Mouse (Mus musculus) embryonic facial prominence, embryonic 12.5 days (tissue): ENCODE measurements at regions not wholly inside any gene's neighbourhood (a gene's known extent, or its start where the extent isn't known, plus 50 kb on each side); places are given as distances from the start of the nearest gene placed in this dataset.

Experiments used
- ATAC-seq: fragments of 200-750 bp; cut with Nextera tagmentation; 2 replicates; pipeline ENCODE4 v1.8.0; 2017; ENCODE audit not compliant: insufficient number of reproducible peaks, insufficient read depth, low FRiP score, low TSS enrichment
- H3K27ac ChIP-seq: fragments of 300-500 bp; sonication (generic); 2 replicates; pipeline ENCODE4 v1.5.1; 2016; ENCODE audit warnings: mild to moderate bottlenecking
- H3K27me3 ChIP-seq: fragments of 300-500 bp; sonication (generic); 2 replicates; pipeline ENCODE4 v1.6.1; 2016; ENCODE audit warnings: mild to moderate bottlenecking, moderate library complexity
- H3K36me3 ChIP-seq: fragments of 300-500 bp; sonication (generic); 2 replicates; pipeline ENCODE4 v1.6.1; 2016; ENCODE audit warnings: mild to moderate bottlenecking
- H3K4me1 ChIP-seq: fragments of 300-500 bp; sonication (generic); 2 replicates; pipeline ENCODE4 v1.6.1; 2016
- H3K4me2 ChIP-seq: fragments of 300-500 bp; sonication (generic); replicated peaks from 2 replicates; pipeline ENCODE4 v1.6.1; 2016; ENCODE audit warnings: mild to moderate bottlenecking, moderate library complexity
- H3K4me3 ChIP-seq: fragments of 300-500 bp; sonication (generic); 2 replicates; pipeline ENCODE4 v1.5.1; 2016; ENCODE audit warnings: mild to moderate bottlenecking
- H3K9ac ChIP-seq: fragments of 300-500 bp; sonication (generic); 2 replicates; pipeline ENCODE4 v1.6.1; 2016; ENCODE audit warnings: mild to moderate bottlenecking, moderate library complexity
- H3K9me3 ChIP-seq: fragments of 300-500 bp; sonication (generic); 2 replicates; pipeline ENCODE4 v1.6.1; 2016; ENCODE audit warnings: mild to moderate bottlenecking, moderate library complexity
- WGBS: fragments of 180-500 bp; shearing (Covaris S2); methylation state at CpG from one replicate; pipeline ENCODE4 v1.1.7; 2016; 5-methylcytosine and 5-hydroxymethylcytosine counted together

GRCm38 (mm10) chr2:137207846-137208245, 91.4 kb upstream of the Jag1 start:
- no peaks in the 10 kb centered on the region for H3K36me3 ChIP-seq
- H3K4me2 ChIP-seq, result no peak overlapping the region
- H3K9me3 ChIP-seq, result no peaks in the 10 kb centered on the region
- no peak for ATAC-seq
- no peak overlapping the region for H3K27ac ChIP-seq
- no peaks in the 10 kb centered on the region for H3K4me1 ChIP-seq
- WGBS, result 81% methylated on average over 2 of the region's 2 CpGs
- H3K4me3 ChIP-seq, result no peak overlapping the region
- H3K27me3 ChIP-seq, result no peaks in the 10 kb centered on the region
- H3K9ac ChIP-seq, result no peak overlapping the region

- Histone ChIP-seq H3K9ac (no peak overlapping the region), H3K27me3 (no peaks in the 10 kb centered on the region), H3K4me2 (no peak overlapping the region), H3K9me3 (no peaks in the 10 kb centered on the region), H3K27ac (no peak overlapping the region), H3K36me3 (no peaks in the 10 kb centered on the region), H3K4me3 (no peak overlapping the region), H3K4me1 (no peaks in the 10 kb centered on the region)
- no peak for ATAC-seq
- 78% methylated on average over 6 of the region's 6 CpGs for WGBS
These were observed 87.9 kb upstream of the Jag1 start for GRCm38 (mm10) chr2:137204274-137204850.

GRCm38 (mm10) chr2:137200101-137200500, 83.7 kb upstream of the Jag1 start:
- WGBS, result 80% methylated on average over 4 of the region's 4 CpGs
- Histone ChIP-seq H3K27me3 (no peaks in the 10 kb centered on the region), H3K27ac (no peak overlapping the region), H3K4me1 (no peaks in the 10 kb centered on the region), H3K4me2 (no peak overlapping the region), H3K36me3 (no peaks in the 10 kb centered on the region), H3K9me3 (no peaks in the 10 kb centered on the region), H3K9ac (no peak overlapping the region), H3K4me3 (no peak overlapping the region)
- no peak for ATAC-seq

GRCm38 (mm10) chr2:137192183-137192582, 75.7 kb upstream of the Jag1 start:
- no peak overlapping the region for H3K27ac ChIP-seq
- H3K36me3 ChIP-seq, result no peaks in the 10 kb centered on the region
- no peak overlapping the region for H3K4me2 ChIP-seq
- H3K4me1 ChIP-seq, result no peaks in the 10 kb centered on the region
- 75% methylated on average over 7 of the region's 7 CpGs for WGBS
- H3K9ac ChIP-seq, result no peak overlapping the region
- no peaks in the 10 kb centered on the region for H3K27me3 ChIP-seq
- no peaks in the 10 kb centered on the region for H3K9me3 ChIP-seq
- no peak for ATAC-seq
- H3K4me3 ChIP-seq, result no peak overlapping the region

- Histone ChIP-seq H3K9ac (no peak overlapping the region), H3K4me2 (no peak overlapping the region), H3K9me3 (no peaks in the 10 kb centered on the region), H3K4me3 (no peak overlapping the region), H3K4me1 (peaks cover 4% of the 10 kb centered on the region; the same call in 1 of the 2 replicates), H3K36me3 (no peaks in the 10 kb centered on the region), H3K27me3 (no peaks in the 10 kb centered on the region), H3K27ac (no peak overlapping the region)
- 52% methylated on average over 1 of the region's 1 CpGs for WGBS
- no peak for ATAC-seq
These were observed 52.7 kb upstream of the Jag1 start for GRCm38 (mm10) chr2:137169176-137169575.

GRCm38 (mm10) chr2:137168626-137169025, 52.2 kb upstream of the Jag1 start:
- Histone ChIP-seq H3K4me1 (peaks cover 4% of the 10 kb centered on the region; the same call in 1 of the 2 replicates), H3K9me3 (no peaks in the 10 kb centered on the region), H3K4me2 (no peak overlapping the region), H3K27me3 (no peaks in the 10 kb centered on the region), H3K4me3 (no peak overlapping the region), H3K36me3 (no peaks in the 10 kb centered on the region), H3K9ac (no peak overlapping the region), H3K27ac (no peak overlapping the region)
- 84% methylated on average over 3 of the region's 3 CpGs for WGBS
- no peak for ATAC-seq
